Mouse (Mus musculus) gastrocnemius, adult 18-20 months (tissue): Measurements from ENCODE around the gene Hnrnpm. TPM values are rescaled to one million over a fixed set of nuclear protein-coding genes. Genes with fewer than 3 reads are reported as not detected.
"Not testable (repeated sequence)": the region's sequence is repeated elsewhere in the genome, so short reads cannot be mapped to it uniquely, and the experiment has no call there.

Experiments used
- DNase-seq: peaks from one replicate; pipeline ENCODE4 v3.0.0; 2021; ENCODE audit warnings: low spot score
- long read RNA-seq, 2 experiments: library from polyadenylated mRNA; stranded (forward); transcript quantifications; one replicate each; pipeline ENCODE4 v2.0.0; 2021
- total RNA-seq, 2 experiments: library from RNA; stranded (reverse); gene quantifications; 2 replicates each; pipeline ENCODE4 v1.2.3; 2021

Gene Hnrnpm
- total RNA-seq = 10 to 100 TPM; 62.1 to 74.1 TPM
- long read RNA-seq, experiment 1, partial matches to known transcripts = 11 of 31 reads
- long read RNA-seq, experiment 1, other reads (novel, unspliced or antisense) = 20 of 31 reads
- long read RNA-seq, experiment 2, partial matches to known transcripts = 10 of 37 reads
- long read RNA-seq, experiment 2, other reads (novel, unspliced or antisense) = 27 of 37 reads

DNA sequence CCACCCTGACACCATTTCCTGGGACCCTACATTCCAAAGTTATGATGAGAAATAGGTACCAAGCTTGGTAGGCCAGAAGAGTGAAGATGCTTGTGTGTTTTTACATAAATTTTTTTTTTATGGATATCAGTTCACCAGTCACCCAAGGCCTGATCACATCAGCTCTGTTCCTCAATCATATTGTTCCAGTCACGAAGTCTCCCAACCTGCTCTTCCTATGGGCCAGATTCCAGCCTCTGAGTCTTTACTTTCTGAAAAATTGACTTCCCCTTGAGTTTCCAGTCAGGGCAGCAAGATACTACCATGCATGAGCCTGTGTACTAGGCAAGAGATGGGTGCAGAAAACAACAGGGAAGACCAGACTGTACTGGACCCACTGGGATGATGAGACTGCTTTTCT, at the start of gene Hnrnpm:
TSS of gene Hnrnpm (minus strand) at position 101 of the 400 bp plus-strand sequence.
- DNase-seq = no peak

DNA sequence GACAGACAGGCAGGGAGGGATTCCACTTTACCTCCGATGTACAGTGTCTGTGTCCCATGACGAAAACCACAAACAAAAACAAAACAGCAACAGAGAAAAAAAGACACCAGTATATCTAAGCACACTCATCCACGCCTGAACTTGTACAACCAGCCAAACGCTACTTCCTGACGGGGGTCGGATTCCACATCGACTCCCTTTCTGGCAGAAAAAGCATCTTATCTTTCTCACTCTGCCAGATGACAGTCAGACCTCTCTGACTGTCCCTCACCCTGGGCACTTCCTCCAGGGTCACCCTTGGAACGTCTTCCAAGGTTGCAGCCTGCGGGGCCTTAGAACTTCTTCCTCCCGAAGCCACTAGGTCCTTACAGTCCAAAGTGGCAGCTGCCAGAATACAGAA, 46.9 kb upstream of the Hnrnpm start:
- DNase-seq = not testable (repeated sequence)

DNA sequence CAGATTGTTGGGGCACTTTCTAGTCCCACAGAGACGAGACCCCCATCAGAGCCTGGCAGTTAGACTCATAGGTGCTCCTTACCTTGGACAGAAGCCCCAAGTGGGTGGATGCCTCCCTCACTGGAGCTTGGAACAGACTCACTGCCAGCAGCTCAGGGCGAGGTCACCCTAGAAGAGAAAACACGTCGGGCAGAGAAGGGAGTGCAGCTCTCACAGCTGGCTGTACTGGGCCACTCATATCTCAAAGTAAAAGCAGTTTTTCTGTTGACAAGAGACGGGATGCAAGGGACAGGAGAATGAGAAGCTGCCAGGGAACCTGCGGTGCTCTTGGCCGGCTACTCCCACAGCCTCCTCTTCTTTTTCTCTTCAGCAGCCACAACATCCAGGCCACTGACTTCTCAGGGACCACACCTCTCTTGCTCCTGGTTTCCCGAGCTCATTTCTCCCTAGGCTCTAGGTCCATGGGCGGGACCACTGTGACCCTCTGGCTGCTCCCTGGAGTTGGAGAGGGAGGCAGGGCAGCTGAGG, 46.0 kb upstream of the Hnrnpm start:
- not testable (repeated sequence) for DNase-seq

DNA sequence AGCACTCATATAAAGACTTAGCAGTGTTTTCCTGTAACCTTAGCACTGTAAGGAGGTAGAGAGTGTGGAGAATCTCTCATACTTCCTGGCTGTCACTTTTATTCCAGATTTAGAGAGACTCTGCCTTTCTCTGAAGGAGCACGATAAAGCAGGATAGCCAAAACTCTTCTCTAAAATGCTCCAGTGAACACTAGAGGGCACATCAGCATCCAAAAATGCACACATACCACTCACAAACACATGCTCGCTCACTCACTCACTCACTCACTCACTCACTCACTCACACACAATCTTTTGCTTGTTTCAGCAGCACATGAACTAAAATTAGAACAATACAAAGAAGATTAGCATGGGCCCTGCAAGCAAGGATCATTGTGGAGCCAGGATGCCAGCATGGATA, 42.6 kb upstream of the Hnrnpm start:
- no peak for DNase-seq

DNA sequence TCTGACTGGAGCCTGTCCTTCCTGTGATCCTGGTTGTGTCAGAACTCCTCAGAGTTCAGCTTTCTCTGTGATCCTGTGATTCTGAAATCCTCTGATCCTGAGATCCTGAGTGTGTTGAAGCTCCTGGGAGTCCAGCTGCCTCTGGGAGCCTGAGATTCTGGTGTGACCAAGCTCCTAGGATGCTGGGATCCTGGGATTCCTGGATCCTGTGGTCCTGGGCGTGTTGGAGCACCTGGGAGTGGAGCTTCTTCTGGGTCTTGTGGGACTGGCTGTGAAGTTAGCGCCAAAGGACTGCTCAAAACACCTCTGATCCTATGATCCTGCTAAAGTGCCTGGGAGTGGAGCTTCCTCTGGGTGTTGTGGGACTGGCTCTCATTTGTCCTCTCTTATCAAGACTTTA, 41.7 kb upstream of the Hnrnpm start:
- no peak for DNase-seq

DNA sequence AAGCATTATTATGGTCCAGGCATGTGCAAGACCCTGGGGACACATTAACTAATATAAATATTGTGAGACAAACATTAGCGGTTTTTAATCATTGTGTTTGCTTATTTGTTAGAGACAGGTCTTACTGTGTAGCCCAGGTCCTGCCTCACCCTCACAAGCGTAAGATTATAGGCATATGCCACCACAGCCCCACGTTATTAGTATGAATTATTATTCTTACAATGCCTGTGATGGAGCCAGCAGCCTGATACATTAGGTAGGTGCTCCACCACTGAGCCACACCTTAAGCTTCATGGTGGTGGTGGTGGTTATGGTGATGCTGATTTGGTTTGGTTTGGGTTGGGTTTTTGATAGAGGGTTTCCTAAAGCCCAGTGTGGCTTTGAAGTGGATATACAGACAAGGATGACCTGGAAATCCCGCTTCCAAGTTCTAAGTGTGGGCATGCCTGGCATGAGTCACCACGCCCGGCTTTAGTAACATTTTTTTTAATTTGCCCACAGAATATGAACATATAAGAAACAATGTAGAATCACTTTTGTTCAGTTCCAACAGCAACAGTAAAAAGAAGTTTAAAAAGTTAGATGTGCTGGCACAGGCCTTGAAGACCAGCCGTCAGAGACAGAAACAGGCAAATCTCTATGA, 33.2 kb upstream of the Hnrnpm start:
- no peak for DNase-seq

DNA sequence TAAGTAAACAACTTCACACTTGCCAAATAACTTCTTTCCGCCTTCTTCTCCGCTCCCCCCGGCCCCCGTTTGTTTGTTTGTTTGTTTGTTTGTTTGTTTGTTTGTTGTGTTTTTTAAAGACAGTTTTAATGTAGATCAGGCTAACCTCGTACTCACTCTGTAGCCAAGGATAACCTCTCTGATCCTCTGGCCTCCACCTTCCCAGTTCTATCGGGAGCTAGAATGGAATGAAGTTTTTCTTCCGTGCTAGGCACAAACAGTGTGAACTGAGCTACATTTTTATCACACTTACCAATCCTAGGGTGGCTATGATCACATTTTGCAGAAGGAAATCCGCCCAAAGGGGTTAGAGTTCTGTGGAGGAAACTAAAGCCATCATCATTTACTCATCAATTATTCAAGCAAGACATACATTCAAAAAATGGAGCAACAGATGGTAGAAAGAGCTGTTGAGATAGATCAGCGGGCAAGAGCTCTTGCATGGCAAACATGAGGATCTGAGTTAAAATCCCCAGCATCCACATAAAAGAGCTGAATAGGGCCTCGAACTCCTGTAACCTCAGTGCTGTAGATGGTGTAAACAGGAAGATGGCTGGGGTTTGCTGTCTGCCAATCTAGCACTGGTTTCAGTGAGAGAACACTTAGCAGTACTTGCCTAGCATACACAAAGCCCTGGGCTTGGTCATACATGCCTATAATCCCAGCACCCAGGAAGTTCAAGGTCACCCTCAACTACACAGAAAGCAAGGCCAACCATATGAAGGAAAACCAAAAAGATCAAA, 32.5 kb upstream of the Hnrnpm start:
- no peak for DNase-seq

DNA sequence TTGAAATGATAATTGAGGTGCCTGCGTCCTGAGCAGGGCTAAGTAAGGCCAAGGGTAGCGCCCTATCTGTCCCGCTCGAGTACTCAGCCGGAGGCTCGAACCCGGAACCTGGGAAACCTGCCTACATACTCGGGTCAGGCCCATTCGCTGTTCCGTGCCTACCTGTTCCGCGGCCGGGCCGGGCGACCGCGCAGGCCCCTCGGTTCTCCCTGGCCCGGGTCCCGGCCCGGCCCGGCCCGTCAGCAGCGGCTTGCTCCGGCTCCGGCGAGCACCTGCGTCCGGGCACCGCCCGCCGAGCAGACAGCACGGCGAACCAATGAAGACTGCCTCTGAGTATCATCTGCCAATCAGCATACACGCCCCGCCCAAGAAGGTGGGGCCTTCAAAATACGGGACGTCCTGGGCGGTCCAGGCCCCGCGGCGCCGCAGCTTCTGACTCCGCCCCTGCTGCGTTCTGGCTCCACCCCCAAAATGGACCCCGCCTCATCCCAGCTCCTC, 31.8 kb upstream of the Hnrnpm start, which contains the start of gene March2:
TSS of gene March2 (minus strand) at position 287 of the 498 bp plus-strand sequence.
- peak; percentile 99 for DNase-seq

DNA sequence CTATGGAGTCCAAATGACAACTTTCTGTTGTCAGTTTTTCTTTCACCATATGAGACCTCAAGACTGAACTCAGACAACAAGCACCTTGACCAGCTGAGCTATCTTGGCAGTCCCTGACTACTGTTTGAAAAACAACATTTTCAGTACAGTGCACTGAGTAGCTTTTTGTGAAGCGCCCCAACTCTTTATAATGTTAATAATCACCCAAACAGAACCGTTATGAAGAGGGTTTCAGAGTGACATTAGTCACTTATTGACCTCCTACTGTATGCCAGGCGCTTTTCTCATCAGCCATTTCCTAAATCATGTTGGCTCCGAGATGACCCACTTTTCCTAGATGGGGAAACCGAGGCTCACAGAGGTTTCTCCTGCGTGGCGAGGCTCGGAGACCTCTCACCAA, 31.3 kb upstream of the Hnrnpm start:
- no peak for DNase-seq

DNA sequence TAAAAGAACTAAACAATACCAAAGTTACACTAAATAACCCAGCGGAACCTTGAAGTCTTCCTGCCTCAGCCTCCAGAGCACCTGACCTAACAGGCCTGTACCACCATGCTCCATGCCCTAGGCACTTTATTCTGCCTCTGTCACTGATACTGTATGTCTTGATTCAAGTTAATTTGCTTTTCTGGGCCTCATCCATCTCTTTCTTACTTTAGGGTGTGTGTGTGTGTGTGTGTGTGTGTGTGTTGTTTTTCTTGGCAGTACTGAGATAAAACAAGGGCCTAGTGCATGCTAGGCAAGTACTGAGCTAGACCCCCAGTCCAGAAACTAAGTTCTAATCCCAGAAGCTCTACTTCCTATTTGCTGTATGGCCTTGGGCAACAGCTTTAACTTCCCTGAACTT, 30.6 kb upstream of the Hnrnpm start:
- no peak for DNase-seq

DNA sequence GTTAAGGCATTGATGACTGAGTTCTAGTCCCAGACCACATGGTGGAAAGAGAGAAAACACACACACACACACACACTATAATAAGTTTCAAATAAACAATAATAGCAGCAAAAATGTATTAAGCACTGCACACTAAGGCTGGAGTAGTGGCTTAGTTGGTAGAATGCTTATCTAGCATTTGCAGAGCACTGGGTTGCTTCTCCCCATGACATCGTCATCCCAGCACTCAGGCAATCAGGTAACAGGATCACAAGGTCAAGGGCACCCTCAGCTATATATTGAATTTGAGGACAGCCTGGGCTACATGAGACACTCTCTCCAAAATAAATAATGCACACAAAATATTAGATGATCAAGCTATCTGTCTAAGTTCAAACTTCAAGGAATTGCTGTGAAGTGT, 28.1 kb upstream of the Hnrnpm start:
- DNase-seq = no peak

DNA sequence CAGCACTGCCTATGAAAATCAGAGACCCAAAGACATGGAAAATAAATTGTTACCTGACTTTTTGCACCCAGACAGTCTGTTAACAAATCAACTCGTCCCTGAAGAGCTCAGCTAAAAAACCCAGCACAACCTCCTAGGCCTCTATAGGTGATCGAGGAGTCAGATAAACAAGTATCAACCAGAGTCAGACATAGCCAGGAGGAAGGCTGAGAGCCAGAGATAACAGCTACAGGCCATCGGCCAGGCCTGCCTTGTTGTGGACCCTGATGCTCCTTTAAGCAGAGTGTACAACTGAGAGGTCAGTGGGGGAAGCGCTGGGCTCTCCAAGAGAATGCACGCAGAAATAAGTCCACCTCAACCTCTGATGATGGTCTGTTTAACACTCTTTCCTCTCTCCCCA, 26.6 kb upstream of the Hnrnpm start:
- DNase-seq = no peak

DNA sequence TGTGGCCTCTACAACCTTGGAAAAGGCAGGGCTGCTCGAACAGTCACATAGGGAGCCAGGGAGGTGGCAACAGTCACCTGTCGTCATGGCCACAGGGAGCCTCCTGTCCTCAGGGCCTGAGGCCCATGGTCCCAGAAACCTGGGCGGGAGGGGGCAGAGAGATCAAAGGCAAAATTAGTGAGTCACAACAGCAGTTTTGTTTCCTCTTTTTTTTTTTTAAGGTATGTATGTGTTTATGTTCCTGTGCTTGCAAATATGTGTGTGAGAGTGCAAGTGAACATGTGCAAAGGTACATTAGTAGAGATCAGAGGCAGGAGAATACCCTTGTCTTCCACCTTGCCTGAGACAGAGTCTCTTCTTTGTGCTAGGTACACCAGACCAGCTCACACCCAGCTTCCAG, 23.2 kb upstream of the Hnrnpm start:
- DNase-seq = no peak

DNA sequence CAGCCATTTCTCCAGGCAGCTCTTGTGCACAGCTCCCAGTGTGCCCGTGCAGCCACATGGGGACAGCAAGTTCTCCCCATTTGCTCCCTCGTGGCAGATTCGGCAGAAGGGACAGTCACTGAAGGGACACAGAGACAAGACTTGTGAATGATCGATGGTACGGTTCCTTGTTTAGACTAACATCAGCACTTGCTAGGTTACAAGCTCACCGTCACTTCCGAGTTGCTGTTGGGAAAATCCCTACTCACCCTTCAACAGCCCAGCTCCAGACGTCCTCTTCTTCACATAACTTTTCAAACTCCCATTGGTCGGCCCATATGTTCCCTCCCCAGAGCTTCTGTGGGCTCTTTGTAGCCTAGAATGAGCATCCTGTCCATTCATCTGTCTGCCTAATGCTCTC, 16.4 kb upstream of the Hnrnpm start:
- no peak for DNase-seq

DNA sequence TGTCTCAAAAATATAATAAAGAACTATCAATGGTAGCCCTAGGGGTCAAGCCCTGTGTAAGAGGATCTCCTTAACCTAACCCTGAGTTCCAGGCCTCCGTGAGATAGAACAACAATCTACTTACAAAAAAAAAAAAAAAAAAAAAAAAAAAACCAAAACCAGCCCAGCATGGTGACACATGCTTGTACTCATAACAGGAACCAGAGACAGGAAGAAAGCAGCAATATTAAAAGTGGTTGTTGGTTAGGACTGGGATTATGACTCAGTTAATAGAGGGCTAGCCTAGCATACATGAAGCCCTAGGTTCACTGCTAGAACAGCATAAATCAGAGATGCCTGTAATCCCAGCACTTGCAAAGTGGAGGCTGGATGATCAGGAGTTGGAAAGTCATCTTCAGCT, 15.5 kb upstream of the Hnrnpm start:
- DNase-seq = no peak

DNA sequence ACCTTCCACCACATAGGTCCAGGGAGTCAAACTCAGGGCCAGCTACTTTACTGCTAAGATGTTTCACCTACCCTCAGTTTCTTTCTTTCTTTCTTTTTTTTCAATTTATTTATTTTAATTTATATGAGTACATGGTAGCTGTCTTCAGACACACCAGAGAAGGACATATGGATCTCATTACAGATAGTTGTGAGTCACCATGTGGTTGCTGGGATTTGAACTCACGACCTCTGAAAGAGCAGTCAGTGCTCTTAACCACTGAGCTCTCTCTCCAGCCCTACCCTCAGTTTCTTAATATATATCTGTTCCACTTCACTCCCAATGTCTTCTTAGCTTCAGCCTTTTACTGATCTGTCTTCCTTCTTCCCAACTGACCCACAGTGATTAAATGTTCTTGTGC, 8.8 kb upstream of the Hnrnpm start:
- no peak for DNase-seq

DNA sequence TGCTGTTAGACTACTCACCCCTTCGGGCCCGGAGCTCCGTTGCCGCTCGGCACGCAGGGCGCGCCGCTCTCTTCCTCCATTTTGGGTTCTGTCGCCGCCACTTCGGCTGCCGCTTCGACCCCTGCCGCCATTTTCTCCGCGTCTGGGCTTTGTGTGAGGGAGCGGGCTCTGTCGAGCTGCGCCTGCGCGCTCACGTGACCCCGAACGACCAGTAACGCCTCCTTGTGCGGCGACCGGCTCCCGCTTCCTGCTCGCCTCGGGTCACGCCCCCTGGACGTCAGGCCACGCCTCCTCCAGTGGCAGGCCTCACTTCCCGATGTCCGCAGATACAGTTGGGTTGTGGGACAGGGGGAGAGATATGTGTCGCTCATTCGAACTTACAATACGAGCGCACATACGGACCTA, 1.4 kb downstream of the Hnrnpm start:
- peak; percentile 98 for DNase-seq

DNA sequence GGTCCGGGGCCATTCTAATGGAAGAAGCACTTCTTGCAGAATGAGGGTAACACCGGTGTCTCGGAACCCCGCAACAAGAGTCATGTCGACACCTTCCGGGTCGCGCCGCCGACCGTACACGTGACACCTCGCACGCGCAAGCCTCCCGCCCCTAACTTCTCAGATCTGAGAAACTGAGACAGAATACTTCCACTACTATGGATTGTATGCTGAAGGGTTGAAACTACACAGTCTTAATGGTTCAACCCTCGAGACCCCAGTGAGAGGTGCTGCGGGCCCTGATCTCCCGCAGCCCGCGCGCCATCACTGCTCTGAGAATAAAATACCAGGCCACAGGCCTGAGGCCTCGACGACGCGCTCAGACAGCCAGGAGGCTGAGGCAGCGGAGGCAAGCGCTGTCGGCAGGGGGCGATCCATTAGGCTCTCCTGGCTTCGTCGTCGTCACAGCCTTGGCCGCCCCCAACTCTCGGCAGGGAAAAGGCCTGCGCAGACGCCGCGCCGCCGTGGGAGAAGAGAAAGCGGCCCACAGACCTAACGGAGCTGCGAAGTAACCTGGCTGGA, 1.9 kb downstream of the Hnrnpm start:
- DNase-seq = peak; percentile 52

DNA sequence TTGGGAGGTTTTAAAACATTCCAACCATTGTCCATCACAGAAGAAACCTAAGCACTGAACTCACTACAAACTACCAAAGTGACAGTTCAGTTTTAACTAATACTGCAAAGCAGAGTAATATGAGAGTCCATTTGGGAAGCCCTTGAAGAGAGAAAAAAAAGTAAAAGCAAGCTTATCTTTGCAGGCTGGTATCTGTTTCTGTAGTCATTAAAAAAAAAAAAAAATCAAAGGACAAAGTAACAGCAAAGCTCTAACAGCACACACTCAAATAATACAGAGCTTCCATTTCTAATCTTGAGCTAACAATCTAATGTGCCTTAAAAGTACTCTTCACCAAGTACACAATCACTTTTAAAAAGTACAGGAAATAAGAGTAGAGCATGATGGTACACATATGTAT, 4.9 kb downstream of the Hnrnpm start:
- DNase-seq = no peak

DNA sequence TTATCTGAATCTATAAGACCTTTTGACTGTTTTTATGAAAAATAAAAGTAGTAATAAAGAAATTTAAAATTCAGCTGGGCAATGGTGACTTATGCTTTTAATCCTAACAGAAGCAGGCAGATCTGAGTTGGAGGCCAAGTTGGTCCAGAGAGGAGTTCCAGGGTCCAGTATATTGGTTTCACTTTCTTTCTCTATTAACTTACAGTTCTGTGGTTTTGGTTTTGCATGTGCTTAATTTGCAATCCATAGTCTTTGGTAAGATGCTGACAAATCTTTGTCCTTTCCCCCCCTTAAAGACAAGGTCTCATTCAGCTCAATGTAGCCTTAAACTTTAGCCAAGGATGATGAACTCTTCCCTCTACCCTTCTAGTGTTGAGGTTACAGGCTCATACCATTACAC, 7.9 kb downstream of the Hnrnpm start:
- DNase-seq = no peak

DNA sequence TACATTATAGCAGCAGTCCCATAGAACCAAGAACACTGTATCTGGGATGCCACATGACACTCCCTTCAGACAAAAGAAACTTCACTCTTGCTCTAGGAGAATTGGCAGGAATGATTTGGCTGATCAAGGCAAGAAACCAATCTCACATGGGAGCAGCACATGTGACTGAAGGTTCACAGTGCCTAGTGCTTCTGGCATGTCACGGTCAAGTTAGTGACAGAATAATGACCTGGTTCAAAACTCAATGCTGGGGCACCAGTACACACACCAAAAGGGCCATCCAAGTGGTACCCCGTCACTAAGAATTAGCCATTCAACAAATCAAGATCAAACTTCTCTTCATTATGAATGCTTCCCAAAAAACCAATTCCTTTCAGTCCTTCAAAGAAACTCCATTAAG, 10.6 kb downstream of the Hnrnpm start:
- DNase-seq = no peak

DNA sequence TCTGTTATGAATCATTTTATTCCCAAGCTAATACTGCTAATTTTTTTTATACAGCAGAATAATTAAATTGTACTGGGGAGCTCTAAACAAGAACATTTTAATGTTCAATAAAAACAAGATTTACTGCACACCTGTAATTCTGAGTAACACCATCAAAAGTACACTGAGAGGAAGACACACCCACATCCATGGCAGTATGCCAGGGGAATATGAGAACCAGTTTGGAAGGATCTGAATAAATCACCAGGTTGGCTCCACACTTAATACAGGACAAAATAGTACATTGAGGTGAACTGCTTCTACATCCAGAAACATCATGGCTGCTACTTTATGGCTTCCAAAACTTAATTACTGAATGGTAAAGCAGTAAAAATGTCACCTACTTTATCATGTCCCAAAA, 11.2 kb downstream of the Hnrnpm start:
- peak; percentile 66 for DNase-seq
